Mouse (Mus musculus): ENCODE data around the gene Oser1. TPM values are rescaled to one million over a fixed set of nuclear protein-coding genes. Genes with fewer than 3 reads are reported as not detected.

The Oser1 gene
- polyA plus RNA-seq, 1 experiment from 2014 or later, result 89.2 TPM

GRCm38 (mm10) chr2:163452738-163453137, 28.2 kb upstream of the Oser1 start:
- ATAC-seq (ENCODE audit: low FRiP score) (no peak), DNase-seq (ENCODE audit: low spot score, missing footprints) (no peak)
- Histone ChIP-seq H3K27me3 (ENCODE audit: control insufficient read depth, insufficient read depth, low read length) (no peaks in the 10 kb centered on the region), H3K9ac (ENCODE audit: low read length) (no peak overlapping the region), H3K27ac (ENCODE audit: low read depth, low read length) (no peak overlapping the region), H3K4me3 (ENCODE audit: low read depth, low read length) (no peak overlapping the region), H3K36me3 (ENCODE audit: control insufficient read depth, insufficient read depth, low read length) (no peaks in the 10 kb centered on the region), H3K4me1 (ENCODE audit: control insufficient read depth, insufficient read depth, low read length) (no peaks in the 10 kb centered on the region), H3K4me2 (no peak overlapping the region), H3K9me3 (ENCODE audit: control insufficient read depth, low read length) (no peaks in the 10 kb centered on the region)
- WGBS, result 86% methylated on average over 6 of the region's 6 CpGs

DNA sequence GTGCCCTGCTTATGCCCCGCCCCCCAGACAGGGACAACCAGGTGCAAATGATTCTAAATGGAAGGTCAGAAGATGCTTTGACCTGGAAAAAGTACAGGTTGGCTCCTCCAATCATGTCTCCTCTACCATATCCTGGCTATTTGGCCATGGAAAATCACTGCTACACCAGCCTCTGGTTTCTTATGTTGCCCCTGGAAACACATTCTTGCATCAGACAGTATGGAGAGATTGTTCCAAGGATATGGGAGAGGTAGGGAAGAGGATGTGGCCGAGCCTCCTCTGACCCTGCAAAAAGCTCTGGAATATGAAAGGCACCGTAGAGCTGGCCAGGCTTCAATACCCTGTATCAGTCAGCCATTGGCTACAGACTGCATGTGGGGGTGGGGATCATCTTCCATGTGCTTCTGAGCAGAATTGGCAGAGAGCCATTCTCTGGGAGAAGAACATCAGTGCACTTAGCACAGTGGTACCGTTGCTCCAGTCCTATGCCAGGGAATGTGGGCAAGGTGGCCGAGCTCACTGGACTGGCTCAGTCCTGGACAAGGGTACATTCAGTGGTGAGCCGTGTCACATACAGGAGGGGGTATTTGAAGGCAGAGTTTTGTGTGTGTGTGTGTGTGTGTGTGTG, 26.3 kb upstream of the Oser1 start:
- Histone ChIP-seq H3K4me3 (ENCODE audit: low read depth, low read length) (no peak overlapping the region), H3K9ac (ENCODE audit: low read length) (no peak overlapping the region), H3K27me3 (ENCODE audit: control insufficient read depth, insufficient read depth, low read length) (no peaks in the 10 kb centered on the region), H3K9me3 (ENCODE audit: control insufficient read depth, low read length) (no peaks in the 10 kb centered on the region), H3K36me3 (ENCODE audit: control insufficient read depth, insufficient read depth, low read length) (no peaks in the 10 kb centered on the region), H3K27ac (ENCODE audit: low read depth, low read length) (no peak overlapping the region), H3K4me1 (ENCODE audit: control insufficient read depth, insufficient read depth, low read length) (no peaks in the 10 kb centered on the region), H3K4me2 (no peak overlapping the region)
- DNase-seq (ENCODE audit: low spot score, missing footprints) (no peak), ATAC-seq (ENCODE audit: low FRiP score) (no peak)
- 75% methylated on average over 6 of the region's 6 CpGs for WGBS

DNA sequence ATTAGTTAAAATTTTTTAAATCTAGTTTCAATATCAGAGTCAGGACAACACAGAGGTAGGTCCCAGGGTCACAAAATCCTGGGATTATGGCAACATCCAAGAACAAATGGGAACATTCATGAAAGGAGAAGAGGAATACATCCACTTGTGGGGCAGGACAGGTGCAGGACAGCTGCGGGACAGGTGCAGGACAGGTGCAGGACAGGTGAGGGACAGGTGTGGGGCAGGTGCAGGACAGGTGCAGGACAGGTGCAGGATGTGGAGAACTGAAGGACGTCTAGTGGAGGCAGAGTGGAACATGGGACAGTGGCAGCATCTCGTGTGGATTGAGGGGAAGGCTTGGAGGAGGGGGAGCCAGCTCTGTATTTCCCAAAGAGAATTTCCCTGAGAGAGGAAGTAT, 24.8 kb upstream of the Oser1 start:
- no peaks in the 10 kb centered on the region for H3K4me1 ChIP-seq (ENCODE audit: control insufficient read depth, insufficient read depth, low read length)
- ATAC-seq (ENCODE audit: low FRiP score), result no peak
- H3K4me3 ChIP-seq (ENCODE audit: low read depth, low read length), result no peak overlapping the region
- H3K36me3 ChIP-seq (ENCODE audit: control insufficient read depth, insufficient read depth, low read length), result no peaks in the 10 kb centered on the region
- no peaks in the 10 kb centered on the region for H3K27me3 ChIP-seq (ENCODE audit: control insufficient read depth, insufficient read depth, low read length)
- H3K4me2 ChIP-seq, result no peak overlapping the region
- 69% methylated on average over 3 of the region's 3 CpGs for WGBS
- peak; percentile 70 for DNase-seq (ENCODE audit: low spot score, missing footprints)
- no peak overlapping the region for H3K9ac ChIP-seq (ENCODE audit: low read length)
- no peaks in the 10 kb centered on the region for H3K9me3 ChIP-seq (ENCODE audit: control insufficient read depth, low read length)
- no peak overlapping the region for H3K27ac ChIP-seq (ENCODE audit: low read depth, low read length)

- H3K4me2 ChIP-seq, result no peak overlapping the region
- no peak for ATAC-seq (ENCODE audit: low FRiP score)
- 80% methylated on average over 12 of the region's 12 CpGs for WGBS
- H3K27ac ChIP-seq (ENCODE audit: low read depth, low read length), result no peak overlapping the region
- no peak for DNase-seq (ENCODE audit: low spot score, missing footprints)
- no peaks in the 10 kb centered on the region for H3K9me3 ChIP-seq (ENCODE audit: control insufficient read depth, low read length)
- H3K4me1 ChIP-seq (ENCODE audit: control insufficient read depth, insufficient read depth, low read length), result no peaks in the 10 kb centered on the region
- H3K4me3 ChIP-seq (ENCODE audit: low read depth, low read length), result no peak overlapping the region
- H3K9ac ChIP-seq (ENCODE audit: low read length), result no peak overlapping the region
- no peaks in the 10 kb centered on the region for H3K36me3 ChIP-seq (ENCODE audit: control insufficient read depth, insufficient read depth, low read length)
- H3K27me3 ChIP-seq (ENCODE audit: control insufficient read depth, insufficient read depth, low read length), result no peaks in the 10 kb centered on the region
These were observed 22.9 kb upstream of the Oser1 start for GRCm38 (mm10) chr2:163447375-163447774.

- H3K9ac ChIP-seq (ENCODE audit: low read length), result no peak overlapping the region
- no peak for ATAC-seq (ENCODE audit: low FRiP score)
These were observed 19.5 kb upstream of the Oser1 start for GRCm38 (mm10) chr2:163444017-163444416.

GRCm38 (mm10) chr2:163443543-163443942, 19.0 kb upstream of the Oser1 start:
- 66% methylated on average over 6 of the region's 6 CpGs for WGBS
- Histone ChIP-seq H3K4me1 (ENCODE audit: control insufficient read depth, insufficient read depth, low read length) (peaks cover 4% of the 10 kb centered on the region; the same call in 1 of the 2 replicates), H3K27ac (ENCODE audit: low read depth, low read length) (no peak overlapping the region), H3K36me3 (ENCODE audit: control insufficient read depth, insufficient read depth, low read length) (no peaks in the 10 kb centered on the region), H3K4me3 (ENCODE audit: low read depth, low read length) (no peak overlapping the region), H3K9me3 (ENCODE audit: control insufficient read depth, low read length) (no peaks in the 10 kb centered on the region), H3K9ac (ENCODE audit: low read length) (no peak overlapping the region), H3K27me3 (ENCODE audit: control insufficient read depth, insufficient read depth, low read length) (no peaks in the 10 kb centered on the region), H3K4me2 (no peak overlapping the region)
- ATAC-seq (ENCODE audit: low FRiP score) (no peak), DNase-seq (ENCODE audit: low spot score, missing footprints) (peak; percentile 70)

More at GRCm38 (mm10) chr2:163444017-163444416, 19.5 kb upstream of the Oser1 start:
- H3K27ac ChIP-seq (ENCODE audit: low read depth, low read length), result no peak overlapping the region
- H3K4me2 ChIP-seq, result no peak overlapping the region
- 72% methylated on average over 7 of the region's 7 CpGs for WGBS
- H3K36me3 ChIP-seq (ENCODE audit: control insufficient read depth, insufficient read depth, low read length), result no peaks in the 10 kb centered on the region
- no peak for DNase-seq (ENCODE audit: low spot score, missing footprints)
- H3K9me3 ChIP-seq (ENCODE audit: control insufficient read depth, low read length), result no peaks in the 10 kb centered on the region
- H3K27me3 ChIP-seq (ENCODE audit: control insufficient read depth, insufficient read depth, low read length), result no peaks in the 10 kb centered on the region
- peaks cover 2% of the 10 kb centered on the region; the same call in 1 of the 2 replicates for H3K4me1 ChIP-seq (ENCODE audit: control insufficient read depth, insufficient read depth, low read length)
- no peak overlapping the region for H3K4me3 ChIP-seq (ENCODE audit: low read depth, low read length)

DNA sequence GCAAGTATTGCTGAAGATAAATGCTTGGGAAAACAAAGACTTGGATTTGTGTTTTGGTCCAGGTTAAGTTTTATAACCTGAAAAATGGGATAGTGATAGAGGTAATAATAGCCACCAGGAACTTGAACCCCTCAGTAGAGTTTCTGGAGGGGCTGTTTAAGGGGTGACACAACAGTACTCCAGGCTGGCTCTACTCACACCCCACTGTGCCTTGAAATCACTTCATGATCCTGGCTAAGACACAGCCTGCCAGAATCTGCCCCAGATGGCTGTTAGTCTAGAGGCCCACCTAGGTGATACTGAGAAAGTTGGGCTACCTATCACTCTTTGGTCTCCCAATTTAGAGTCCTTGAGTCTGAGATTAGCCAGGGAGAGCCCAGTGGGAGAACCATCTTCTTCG, 15.0 kb upstream of the Oser1 start:
- WGBS, result 93% methylated on average over 1 of the region's 1 CpGs
- DNase-seq (ENCODE audit: low spot score, missing footprints) (no peak), ATAC-seq (ENCODE audit: low FRiP score) (no peak)
- Histone ChIP-seq H3K9me3 (ENCODE audit: control insufficient read depth, low read length) (no peaks in the 10 kb centered on the region), H3K4me2 (peak overlapping the region; percentile 81), H3K9ac (ENCODE audit: low read length) (no peak overlapping the region; the same call in 1 of the 2 replicates), H3K27me3 (ENCODE audit: control insufficient read depth, insufficient read depth, low read length) (no peaks in the 10 kb centered on the region), H3K4me1 (ENCODE audit: control insufficient read depth, insufficient read depth, low read length) (peaks cover 4% of the 10 kb centered on the region; the same call in 1 of the 2 replicates), H3K4me3 (ENCODE audit: low read depth, low read length) (peak overlapping the region; percentile 55), H3K36me3 (ENCODE audit: control insufficient read depth, insufficient read depth, low read length) (no peaks in the 10 kb centered on the region), H3K27ac (ENCODE audit: low read depth, low read length) (no peak overlapping the region)

DNA sequence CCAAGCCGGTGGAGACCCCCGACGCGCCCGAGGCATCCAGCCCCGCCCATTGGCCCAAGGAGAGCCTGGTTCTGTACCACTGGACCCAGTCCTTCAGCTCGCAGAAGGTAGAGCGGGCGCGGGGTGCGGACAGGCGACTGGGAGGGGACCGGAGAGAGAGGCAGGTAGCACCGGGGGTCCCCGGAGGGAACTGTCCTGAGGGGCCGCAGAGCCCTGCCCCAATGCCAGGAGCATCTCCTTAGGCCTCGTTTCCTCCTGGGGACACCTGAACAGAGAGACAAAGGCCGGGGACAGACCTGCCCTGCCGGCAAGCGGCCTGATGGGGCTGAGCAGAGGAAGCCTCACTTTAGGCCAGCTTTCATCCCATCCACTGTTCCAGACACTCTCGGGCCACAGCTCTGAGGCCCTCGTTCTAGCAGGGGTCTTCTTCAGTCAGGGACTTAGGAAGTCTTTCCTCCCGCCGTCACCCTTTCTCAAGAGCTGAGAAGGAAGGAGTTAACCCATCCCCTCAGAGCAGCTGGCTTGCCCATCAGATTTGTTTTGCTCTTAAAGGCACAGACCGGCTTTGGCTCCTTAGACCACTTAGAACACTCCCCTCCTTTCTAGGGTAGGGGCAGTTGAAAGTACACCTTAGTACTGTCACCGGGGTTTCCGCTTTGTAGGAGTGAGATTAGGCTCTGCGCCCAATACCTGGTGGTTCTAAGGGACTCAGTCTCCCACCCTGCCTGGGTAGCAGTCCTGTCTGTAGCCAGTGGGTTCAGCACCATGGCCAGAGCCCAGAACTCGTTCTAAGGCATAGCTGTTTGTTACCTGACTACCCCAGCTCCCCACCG, 14.3 kb upstream of the Oser1 start:
- peak overlapping the region; percentile 81 for H3K4me2 ChIP-seq
- no peaks in the 10 kb centered on the region for H3K36me3 ChIP-seq (ENCODE audit: control insufficient read depth, insufficient read depth, low read length)
- H3K4me1 ChIP-seq (ENCODE audit: control insufficient read depth, insufficient read depth, low read length), result peaks cover 4% of the 10 kb centered on the region; the same call in 1 of the 2 replicates
- no peaks in the 10 kb centered on the region for H3K27me3 ChIP-seq (ENCODE audit: control insufficient read depth, insufficient read depth, low read length)
- H3K9ac ChIP-seq (ENCODE audit: low read length), result peak overlapping the region; percentile 83
- H3K27ac ChIP-seq (ENCODE audit: low read depth, low read length), result peak overlapping the region; percentile 51; the same call in 1 of the 2 replicates
- H3K9me3 ChIP-seq (ENCODE audit: control insufficient read depth, low read length), result no peaks in the 10 kb centered on the region
- WGBS, result 2% methylated on average over 28 of the region's 30 CpGs
- peak; percentile 67 for ATAC-seq (ENCODE audit: low FRiP score)
- DNase-seq (ENCODE audit: low spot score, missing footprints), result peak; percentile 93
- H3K4me3 ChIP-seq (ENCODE audit: low read depth, low read length), result peak overlapping the region; percentile 55

DNA sequence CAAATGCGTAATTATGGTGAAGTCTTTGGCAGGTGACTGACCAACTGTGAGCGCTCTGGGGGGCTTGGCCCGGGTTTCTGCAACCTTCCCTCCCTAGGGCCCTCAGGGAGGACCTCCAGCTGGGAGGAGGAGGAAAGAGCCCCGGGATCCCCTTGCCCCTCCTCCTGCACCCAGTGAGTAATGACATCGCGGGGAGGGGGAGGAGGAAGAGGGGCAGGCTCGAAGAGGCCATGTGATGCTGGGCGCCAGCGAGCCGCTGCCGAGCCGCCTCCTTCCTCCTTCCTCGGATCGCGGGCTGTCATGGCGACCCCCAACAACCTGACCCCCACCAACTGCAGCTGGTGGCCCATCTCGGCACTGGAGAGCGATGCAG, 13.7 kb upstream of the Oser1 start, which contains the start of gene Gdap1l1:
Gdap1l1 (plus strand) TSS at position 231 of the 373 bp plus-strand sequence.
- H3K4me1 ChIP-seq (ENCODE audit: control insufficient read depth, insufficient read depth, low read length), result peaks cover 4% of the 10 kb centered on the region; the same call in 1 of the 2 replicates
- peak within 1 kb of the TSS; percentile 51; the same call in 1 of the 2 replicates for H3K27ac ChIP-seq (ENCODE audit: low read depth, low read length)
- H3K36me3 ChIP-seq (ENCODE audit: control insufficient read depth, insufficient read depth, low read length), result no peaks in the 10 kb centered on the region
- peak within 1 kb of the TSS; percentile 81 for H3K4me2 ChIP-seq
- no peaks in the 10 kb centered on the region for H3K9me3 ChIP-seq (ENCODE audit: control insufficient read depth, low read length)
- peak; percentile 86 for ATAC-seq (ENCODE audit: low FRiP score)
- WGBS, result 0% methylated on average over 16 of the region's 18 CpGs
- peak within 1 kb of the TSS; percentile 83 for H3K9ac ChIP-seq (ENCODE audit: low read length)
- peak within 1 kb of the TSS; percentile 55 for H3K4me3 ChIP-seq (ENCODE audit: low read depth, low read length)
- peak; percentile 92 for DNase-seq (ENCODE audit: low spot score, missing footprints)
- no peaks in the 10 kb centered on the region for H3K27me3 ChIP-seq (ENCODE audit: control insufficient read depth, insufficient read depth, low read length)
